Mouse (Mus musculus): ENCODE results near the gene Rnaseh1.

DNA sequence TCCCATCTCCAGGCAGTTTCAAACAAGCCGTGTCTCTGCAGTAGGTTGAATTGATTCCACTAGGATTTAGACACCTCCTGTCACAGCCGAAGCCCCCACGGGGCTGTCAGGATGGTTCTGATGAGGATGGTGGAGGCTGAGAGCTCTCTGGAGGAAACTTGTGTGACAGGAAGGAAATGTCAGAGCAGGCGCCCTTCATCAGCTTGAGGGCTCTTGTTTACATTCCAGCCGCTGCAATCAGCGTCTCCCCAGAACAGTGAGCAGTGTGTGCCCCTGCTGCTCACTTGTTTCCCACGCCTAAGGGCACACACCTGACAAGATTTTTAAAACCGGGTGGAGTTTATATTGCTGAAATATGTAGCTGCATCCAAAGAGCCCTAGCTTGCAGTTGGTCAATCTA lies 17.9 kb downstream of the Rnaseh1 start:
- no peak for TF ChIP-seq POLR2A (IDR thresholded peaks at IDR 0.05; ENCODE audit: extremely low read depth, insufficient read depth, low read length)
- no peak for TF ChIP-seq CTCF (IDR thresholded peaks at IDR 0.05; ENCODE audit: low read depth, low read length)
